Mouse (Mus musculus): ENCODE data around the gene Pla2g2c.

GRCm38 (mm10) chr4:138788381-138788780 is 63.8 kb downstream of the Pla2g2c start:
- TF ChIP-seq CEBPB (IDR thresholded peaks at IDR 0.05; ENCODE audit: low read depth) (no peak), CTCF (IDR thresholded peaks at IDR 0.05; ENCODE audit: control insufficient read depth, insufficient read depth, insufficient read length) (no peak), MAX (IDR thresholded peaks at IDR 0.05) (no peak), MYOD1 (IDR thresholded peaks at IDR 0.05; ENCODE audit: control insufficient read depth, insufficient read length, low read depth) (no peak), USF1 (IDR thresholded peaks at IDR 0.05; ENCODE audit: low read depth) (no peak), MYOG (IDR thresholded peaks at IDR 0.05; ENCODE audit: control insufficient read depth, extremely low read depth, insufficient read length) (no peak)
